Mouse (Mus musculus): Measurements from ENCODE around the gene Cpeb3.
A peak's percentile ranks its signal among the peaks of the same experiment; 100 is the strongest.
"Not testable (repeated sequence)": the region's sequence is repeated elsewhere in the genome, so short reads cannot be mapped to it uniquely, and the experiment has no call there.

The Cpeb3 gene

GRCm38 (mm10) chr19:37208176-37208755 lies at the start of gene Cpeb3:
Gene Cpeb3, minus strand, starts transcription at chr19:37208601.
- DNase-seq (ENCODE audit: low spot score in 2 of 2): no peak

GRCm38 (mm10) chr19:37255321-37255720 lies 46.9 kb upstream of the Cpeb3 start:
- DNase-seq (ENCODE audit: low spot score in 2 of 2): peak; percentile 72 to 75

GRCm38 (mm10) chr19:37252104-37252503 lies 43.7 kb upstream of the Cpeb3 start:
- no peak for DNase-seq (ENCODE audit: low spot score in 2 of 2)

- no peak for DNase-seq (ENCODE audit: low spot score in 2 of 2)
These were observed 39.8 kb upstream of the Cpeb3 start for GRCm38 (mm10) chr19:37248199-37248598.

- no peak for DNase-seq (ENCODE audit: low spot score in 2 of 2)
These were observed 38.5 kb upstream of the Cpeb3 start for GRCm38 (mm10) chr19:37246859-37247258.

GRCm38 (mm10) chr19:37242707-37243106 lies 34.3 kb upstream of the Cpeb3 start:
- no peak for DNase-seq (ENCODE audit: low spot score in 2 of 2)

- DNase-seq (ENCODE audit: low spot score in 2 of 2): no peak
These were observed 32.8 kb upstream of the Cpeb3 start for GRCm38 (mm10) chr19:37241201-37241600.

- no peak for DNase-seq (ENCODE audit: low spot score in 2 of 2)
These were observed 30.7 kb upstream of the Cpeb3 start for GRCm38 (mm10) chr19:37239096-37239495.

- DNase-seq (ENCODE audit: low spot score in 2 of 2): peak in 1 of 2 experiments; percentile 29
These were observed 30.2 kb upstream of the Cpeb3 start for GRCm38 (mm10) chr19:37238651-37239050.

GRCm38 (mm10) chr19:37237712-37238437 lies 29.5 kb upstream of the Cpeb3 start:
- no peak for DNase-seq (ENCODE audit: low spot score in 2 of 2)

- DNase-seq (ENCODE audit: low spot score in 2 of 2): no peak
These were observed 28.9 kb upstream of the Cpeb3 start for GRCm38 (mm10) chr19:37237306-37237705.

- DNase-seq (ENCODE audit: low spot score in 2 of 2): no peak
These were observed 27.4 kb upstream of the Cpeb3 start for GRCm38 (mm10) chr19:37235818-37236217.

GRCm38 (mm10) chr19:37233561-37234539 lies 25.4 kb upstream of the Cpeb3 start:
- DNase-seq (ENCODE audit: low spot score in 2 of 2): no peak

- DNase-seq (ENCODE audit: low spot score in 2 of 2): not testable (repeated sequence)
These were observed 24.2 kb upstream of the Cpeb3 start for GRCm38 (mm10) chr19:37232598-37232997.

GRCm38 (mm10) chr19:37225197-37225862 lies 16.9 kb upstream of the Cpeb3 start:
- DNase-seq (ENCODE audit: low spot score in 2 of 2): no peak

- DNase-seq (ENCODE audit: low spot score in 2 of 2): no peak
These were observed 6.3 kb upstream of the Cpeb3 start for GRCm38 (mm10) chr19:37214711-37215110.

- DNase-seq (ENCODE audit: low spot score in 2 of 2): no peak
These were observed 3.0 kb upstream of the Cpeb3 start for GRCm38 (mm10) chr19:37211416-37211815.

- no peak for DNase-seq (ENCODE audit: low spot score in 2 of 2)
These were observed 2.1 kb upstream of the Cpeb3 start for GRCm38 (mm10) chr19:37210457-37210856.

GRCm38 (mm10) chr19:37209467-37210128 lies 1.2 kb upstream of the Cpeb3 start:
- no peak for DNase-seq (ENCODE audit: low spot score in 2 of 2)

GRCm38 (mm10) chr19:37208986-37209385 lies 585 bp upstream of the Cpeb3 start:
- no peak for DNase-seq (ENCODE audit: low spot score in 2 of 2)

Measured in left cerebral cortex, adult 9 months (tissue).